Mouse (Mus musculus) testis, adult 2 months (tissue): Measurements from ENCODE around the gene Hdgfl3. TPM values are rescaled to one million over a fixed set of nuclear protein-coding genes. Genes with fewer than 3 reads are reported as not detected.

ENCODE experiments used
- H3K27ac ChIP-seq: fragments of 200-500 bp; 2 replicates; pipeline ENCODE4 v1.5.1; 2012; ENCODE audit warnings: low read depth, low read length; ENCODE audit not compliant: control insufficient read depth, insufficient read depth
- H3K27me3 ChIP-seq: fragments of 200-500 bp; 2 replicates; pipeline ENCODE4 v1.6.1; 2012; ENCODE audit warnings: mild to moderate bottlenecking, low read length, moderate library complexity; ENCODE audit not compliant: control insufficient read depth, insufficient read depth
- H3K36me3 ChIP-seq: fragments of 200-500 bp; 2 replicates; pipeline ENCODE4 v1.6.1; 2012; ENCODE audit warnings: mild to moderate bottlenecking, low read length; ENCODE audit not compliant: control insufficient read depth, insufficient read depth
- H3K4me1 ChIP-seq: fragments of 200-500 bp; 2 replicates; pipeline ENCODE4 v1.6.1; 2012; ENCODE audit warnings: low read length; ENCODE audit not compliant: control insufficient read depth, insufficient read depth
- H3K4me3 ChIP-seq: fragments of 200-500 bp; 2 replicates; pipeline ENCODE4 v1.5.1; 2012; ENCODE audit warnings: low read depth, mild to moderate bottlenecking, low read length, moderate library complexity, mixed read lengths; ENCODE audit not compliant: control insufficient read depth
- CTCF ChIP-seq: fragments of 200-500 bp; IDR thresholded peaks from 2 replicates; pipeline ENCODE4 v1.5.1; 2012; ENCODE audit warnings: low read depth, mild to moderate bottlenecking, inconsistent platforms, low read length, moderate library complexity; ENCODE audit not compliant: control insufficient read depth, insufficient read depth, insufficient replicate concordance
- POLR2A ChIP-seq: fragments of 200-500 bp; IDR thresholded peaks from 2 replicates; pipeline ENCODE4 v1.6.1; 2012; ENCODE audit warnings: low read depth, mild to moderate bottlenecking, inconsistent platforms, low read length, moderate library complexity; ENCODE audit not compliant: control insufficient read depth
- polyA plus RNA-seq: library from polyadenylated mRNA; depleted of rRNA; stranded (reverse); fragments of >200 nt; gene quantifications from 2 replicates; pipeline ENCODE4 v1.2.3, GENCODE M21; 2012

Hdgfl3 gene
- polyA plus RNA-seq, 1 experiment: 4.3 TPM

- Histone ChIP-seq H3K27me3 (no peaks in the 10 kb centered on the region), H3K4me1 (peaks cover 14% of the 10 kb centered on the region), H3K27ac (no peak overlapping the region), H3K36me3 (no peaks in the 10 kb centered on the region), H3K4me3 (no peak overlapping the region)
- no peak for TF ChIP-seq POLR2A
- no peak for TF ChIP-seq CTCF
Observed at GRCm38 (mm10) chr7:81861921-81862320, 72.4 kb downstream of the Hdgfl3 start.

GRCm38 (mm10) chr7:81861461-81861860 is 72.8 kb downstream of the Hdgfl3 start:
- H3K27me3 ChIP-seq: no peaks in the 10 kb centered on the region
- TF ChIP-seq POLR2A (no peak), CTCF (no peak)

GRCm38 (mm10) chr7:81860996-81861395 is 73.3 kb downstream of the Hdgfl3 start:
- Histone ChIP-seq H3K27ac (no peak overlapping the region), H3K4me1 (peaks cover 14% of the 10 kb centered on the region), H3K36me3 (no peaks in the 10 kb centered on the region), H3K4me3 (no peak overlapping the region), H3K27me3 (no peaks in the 10 kb centered on the region)
- TF ChIP-seq POLR2A (no peak), CTCF (no peak)

More at GRCm38 (mm10) chr7:81861461-81861860, 72.8 kb downstream of the Hdgfl3 start:
- Histone ChIP-seq H3K4me1 (peaks cover 14% of the 10 kb centered on the region), H3K4me3 (no peak overlapping the region), H3K27ac (no peak overlapping the region), H3K36me3 (no peaks in the 10 kb centered on the region)

- Histone ChIP-seq H3K4me1 (peaks cover 14% of the 10 kb centered on the region), H3K27me3 (no peaks in the 10 kb centered on the region), H3K27ac (no peak overlapping the region), H3K4me3 (no peak overlapping the region), H3K36me3 (no peaks in the 10 kb centered on the region)
- no peak for TF ChIP-seq POLR2A
- no peak for TF ChIP-seq CTCF
Observed at GRCm38 (mm10) chr7:81860071-81860470, 74.2 kb downstream of the Hdgfl3 start.

GRCm38 (mm10) chr7:81858968-81859721 is 75.1 kb downstream of the Hdgfl3 start, which contains the start of gene Tm6sf1:
Gene Tm6sf1, plus strand, starts transcription at chr7:81859001.
- Histone ChIP-seq H3K4me1 (peaks cover 14% of the 10 kb centered on the region), H3K36me3 (no peaks in the 10 kb centered on the region), H3K27me3 (no peaks in the 10 kb centered on the region), H3K27ac (peak within 1 kb of the TSS; percentile 37), H3K4me3 (peak within 1 kb of the TSS; percentile 73)
- TF ChIP-seq POLR2A (no peak), CTCF (no peak)

GRCm38 (mm10) chr7:81858236-81858635 is 76.0 kb downstream of the Hdgfl3 start:
- peaks cover 14% of the 10 kb centered on the region for H3K4me1 ChIP-seq
- H3K27me3 ChIP-seq: no peaks in the 10 kb centered on the region
- TF ChIP-seq CTCF (no peak), POLR2A (no peak)
- H3K36me3 ChIP-seq: no peaks in the 10 kb centered on the region
- no peak overlapping the region for H3K4me3 ChIP-seq
- no peak overlapping the region for H3K27ac ChIP-seq

- Histone ChIP-seq H3K36me3 (no peaks in the 10 kb centered on the region), H3K27me3 (no peaks in the 10 kb centered on the region), H3K27ac (no peak overlapping the region), H3K4me1 (peaks cover 14% of the 10 kb centered on the region), H3K4me3 (no peak overlapping the region)
- no peak for TF ChIP-seq POLR2A
- TF ChIP-seq CTCF: no peak
Observed at GRCm38 (mm10) chr7:81856221-81856620, 78.1 kb downstream of the Hdgfl3 start.
